In genomic region chr10:90677421-90677820, GRCm38 (mm10) we compare ENCODE assay signal across 24 mouse cellular contexts.
DNase-seq lines count a peak whose midpoint lies in the region; ATAC-seq and TF ChIP-seq lines count a peak whose summit lies in the region.
"Had no signal": no experiment of that assay in that cellular context is flagged by ENCODE, and none has a peak within 500 bp of the region (broad histone marks: within the 10 kb centered on the region; RNA-seq: fewer than 3 reads in every experiment).

No protein-coding gene starts in this region.

- H3K9ac ChIP-seq in forebrain, postnatal 0 days, result no peak overlapping the region
- H3K9ac ChIP-seq in forebrain, embryonic 14.5 days (ENCODE audit: low read length), result no peak overlapping the region
- H3K9ac ChIP-seq: embryonic facial prominence, embryonic 12.5 days; embryonic facial prominence, embryonic 15.5 days; forebrain, embryonic 12.5 days; hindbrain, embryonic 12.5 days; hindbrain, embryonic 15.5 days; intestine, embryonic 15.5 days had no signal

- no peak for DNase-seq in forebrain, postnatal 0 days
- no peak for DNase-seq in forebrain, embryonic 14.5 days (ENCODE audit: low spot score)
- DNase-seq in heart, adult 11 months, result peak; percentile 21
- DNase-seq in heart, adult 8-10 months (ENCODE audit: low spot score), result no peak
- DNase-seq in left cerebral cortex, adult 2 months (ENCODE audit: extremely low spot score in 1 of 2, low spot score in 2 of 2), result no peak
- no peak for DNase-seq in left cerebral cortex, postnatal 10 days (ENCODE audit: extremely low spot score in 1 of 2, low spot score in 2 of 2)
- peak; percentile 76 for DNase-seq in brain, adult 2 months (ENCODE audit: low read depth, low spot score)
- DNase-seq: adrenal gland, adult 8-10 months; adrenal gland, postnatal 25 days; cerebellum, adult 18-20 months; cerebellum, adult 9-10 months; cerebellum, postnatal 14 days; gastrocnemius, postnatal 25 days; heart, adult 2 months had no signal

- no peak for TF ChIP-seq CTCF in forebrain, postnatal 0 days (IDR thresholded peaks at IDR 0.05; ENCODE audit: low read depth)
- TF ChIP-seq CTCF in left cerebral cortex, adult 2 months (IDR thresholded peaks at IDR 0.05), result no peak

- H3K4me3 ChIP-seq in forebrain, postnatal 0 days (ENCODE audit: low read depth, low read length), result no peak overlapping the region
- H3K4me3 ChIP-seq in forebrain, embryonic 14.5 days (ENCODE audit: low read depth, low read length), result no peak overlapping the region
- no peak overlapping the region for H3K4me3 ChIP-seq in left cerebral cortex, adult 2 months
- H3K4me3 ChIP-seq: embryonic facial prominence, embryonic 12.5 days; embryonic facial prominence, embryonic 15.5 days; forebrain, embryonic 12.5 days; heart, adult 2 months; hindbrain, embryonic 12.5 days; hindbrain, embryonic 15.5 days; intestine, embryonic 15.5 days had no signal

- H3K9me3 ChIP-seq in forebrain, postnatal 0 days (ENCODE audit: low read length), result no peaks in the 10 kb centered on the region
- H3K9me3 ChIP-seq in forebrain, embryonic 14.5 days (replicated peaks; ENCODE audit: control insufficient read depth, low read length), result no peaks in the 10 kb centered on the region
- H3K9me3 ChIP-seq: embryonic facial prominence, embryonic 12.5 days; embryonic facial prominence, embryonic 15.5 days; forebrain, embryonic 12.5 days; hindbrain, embryonic 12.5 days; hindbrain, embryonic 15.5 days; intestine, embryonic 15.5 days had no signal

- H3K27me3 ChIP-seq in forebrain, postnatal 0 days (ENCODE audit: insufficient read depth, low read length), result no peaks in the 10 kb centered on the region
- H3K27me3 ChIP-seq in forebrain, embryonic 14.5 days (replicated peaks; ENCODE audit: control insufficient read depth, insufficient read depth, low read length), result no peaks in the 10 kb centered on the region
- H3K27me3 ChIP-seq: embryonic facial prominence, embryonic 12.5 days; embryonic facial prominence, embryonic 15.5 days; forebrain, embryonic 12.5 days; hindbrain, embryonic 12.5 days; hindbrain, embryonic 15.5 days; intestine, embryonic 15.5 days had no signal

- WGBS in forebrain, postnatal 0 days, result 64% methylated on average over 3 of the region's 3 CpGs
- 80% methylated on average over 3 of the region's 3 CpGs for WGBS in forebrain, embryonic 14.5 days

- peak; percentile 38; the same call in 1 of the 2 replicates for ATAC-seq in forebrain, postnatal 0 days
- no peak for ATAC-seq in forebrain, embryonic 14.5 days
- ATAC-seq in erythroid progenitor cell, adult 5-6 weeks (replicated peaks; ENCODE audit: low FRiP score, poor library complexity, severe bottlenecking), result no peak
- ATAC-seq: activated CD4-positive, CD25-positive, alpha-beta regulatory T cell, adult 4 months; forebrain, embryonic 16.5 days; intestine, embryonic 15.5 days had no signal

- H3K27ac ChIP-seq in forebrain, postnatal 0 days (ENCODE audit: low read depth, low read length), result no peak overlapping the region
- no peak overlapping the region for H3K27ac ChIP-seq in forebrain, embryonic 14.5 days (ENCODE audit: low read depth, low read length)
- peak overlapping the region; percentile 9 for H3K27ac ChIP-seq in left cerebral cortex, adult 2 months
- H3K27ac ChIP-seq: embryonic facial prominence, embryonic 12.5 days; embryonic facial prominence, embryonic 15.5 days; forebrain, embryonic 12.5 days; heart, adult 2 months; hindbrain, embryonic 12.5 days; hindbrain, embryonic 15.5 days; intestine, embryonic 15.5 days had no signal

- intact Hi-C loops in left cerebral cortex, adult 2 months (cut with DNase I), result loop anchor here (2.0 to 5.0 kb wide), 2 partner anchors 81 to 185 kb away; no protein-coding TSS in a partner anchor
- intact Hi-C loops in left cerebral cortex, postnatal 10 days (cut with DNase I), result no loop called here

- H3K36me3 ChIP-seq in forebrain, postnatal 0 days (ENCODE audit: insufficient read depth), result no peaks in the 10 kb centered on the region
- H3K36me3 ChIP-seq in forebrain, embryonic 14.5 days (ENCODE audit: control insufficient read depth, insufficient read depth, low read length), result no peaks in the 10 kb centered on the region
- H3K36me3 ChIP-seq: embryonic facial prominence, embryonic 12.5 days; embryonic facial prominence, embryonic 15.5 days; forebrain, embryonic 12.5 days; hindbrain, embryonic 12.5 days; hindbrain, embryonic 15.5 days; intestine, embryonic 15.5 days had no signal

- peaks cover 12% of the 10 kb centered on the region; the same call in 1 of the 2 replicates for H3K4me1 ChIP-seq in forebrain, postnatal 0 days (ENCODE audit: insufficient read depth)
- no peaks in the 10 kb centered on the region for H3K4me1 ChIP-seq in forebrain, embryonic 14.5 days (ENCODE audit: control insufficient read depth, insufficient read depth, low read length)
- H3K4me1 ChIP-seq: embryonic facial prominence, embryonic 12.5 days; embryonic facial prominence, embryonic 15.5 days; forebrain, embryonic 12.5 days; hindbrain, embryonic 12.5 days; hindbrain, embryonic 15.5 days; intestine, embryonic 15.5 days had no signal

- H3K4me2 ChIP-seq in forebrain, postnatal 0 days (ENCODE audit: low read depth), result no peak overlapping the region
- H3K4me2 ChIP-seq in forebrain, embryonic 14.5 days (ENCODE audit: low read length), result no peak overlapping the region
- H3K4me2 ChIP-seq: embryonic facial prominence, embryonic 12.5 days; embryonic facial prominence, embryonic 15.5 days; forebrain, embryonic 12.5 days; heart, embryonic 11.5 days; hindbrain, embryonic 12.5 days; hindbrain, embryonic 15.5 days; intestine, embryonic 15.5 days had no signal

Comparison
In these comparisons a context has a peak if more than half of its experiments do, and no peak if none do; other contexts are left out.
1. DNase-seq: peak in heart, adult 11 months (single experiment) and brain, adult 2 months (single experiment); none in forebrain, postnatal 0 days (single experiment), forebrain, embryonic 14.5 days (single experiment), heart, adult 8-10 months (single experiment), left cerebral cortex, adult 2 months (0 of 2) and left cerebral cortex, postnatal 10 days (0 of 2).